Mouse (Mus musculus) retina, embryonic 14.5 days (tissue): Measurements from ENCODE around the gene Klf1.

Experiments
- DNase-seq: peaks from one replicate; pipeline ENCODE4 v3.0.0-alpha.2; 2015; ENCODE audit warnings: low spot score

The Klf1 gene

GRCm38 (mm10) chr8:84935489-84935888 is 33.8 kb downstream of the Klf1 start:
- peak; percentile 74 for DNase-seq

DNA sequence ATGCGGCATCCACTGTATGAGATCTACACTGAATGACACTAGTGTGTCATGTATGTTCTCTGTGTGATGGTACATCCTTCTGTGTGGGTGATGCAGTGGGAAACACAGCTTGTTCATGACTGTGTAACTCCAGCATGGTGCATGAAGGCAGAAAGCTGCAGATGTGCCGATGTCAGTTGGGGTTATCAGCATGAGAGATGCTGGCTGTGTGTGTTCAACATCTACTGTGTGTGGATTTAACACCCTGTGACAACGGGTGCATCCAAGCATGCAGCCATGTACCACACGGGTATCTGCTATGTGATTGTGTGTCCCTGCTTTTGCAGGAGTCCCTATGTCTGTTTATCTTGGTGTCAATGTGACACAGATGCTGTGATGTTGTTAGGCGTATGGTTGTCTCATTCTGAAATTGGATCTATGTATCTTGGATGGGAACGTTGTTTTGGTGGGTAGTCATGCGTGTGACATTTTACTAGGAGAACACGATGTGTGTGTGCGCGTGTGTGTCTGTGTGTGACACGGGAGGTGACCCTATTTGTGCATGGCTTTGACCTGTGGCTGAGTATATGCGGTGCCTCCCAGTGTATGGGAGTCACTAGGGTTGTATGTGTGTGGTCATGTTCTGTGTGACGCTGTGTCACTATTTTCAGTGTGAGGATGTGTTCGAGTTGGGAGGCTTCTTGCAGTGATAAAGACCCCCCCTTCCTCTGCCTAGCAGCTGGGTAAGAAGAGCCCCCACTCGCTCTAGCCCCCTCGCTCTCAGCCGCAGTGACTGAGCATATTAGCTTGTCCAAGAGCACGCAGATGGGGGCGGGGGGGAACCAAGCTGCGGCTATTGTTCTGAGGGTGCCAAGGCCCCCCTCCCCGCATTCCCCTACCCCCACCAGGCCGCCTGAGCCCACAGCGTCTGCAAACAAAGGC is 34.6 kb downstream of the Klf1 start:
- DNase-seq = peak; percentile 50

- DNase-seq = peak; percentile 86
Measured at GRCm38 (mm10) chr8:84936962-84937546, 35.3 kb downstream of the Klf1 start, which contains the start of gene Mast1. Gene Mast1 (minus strand): TSS chr8:84937359.

DNA sequence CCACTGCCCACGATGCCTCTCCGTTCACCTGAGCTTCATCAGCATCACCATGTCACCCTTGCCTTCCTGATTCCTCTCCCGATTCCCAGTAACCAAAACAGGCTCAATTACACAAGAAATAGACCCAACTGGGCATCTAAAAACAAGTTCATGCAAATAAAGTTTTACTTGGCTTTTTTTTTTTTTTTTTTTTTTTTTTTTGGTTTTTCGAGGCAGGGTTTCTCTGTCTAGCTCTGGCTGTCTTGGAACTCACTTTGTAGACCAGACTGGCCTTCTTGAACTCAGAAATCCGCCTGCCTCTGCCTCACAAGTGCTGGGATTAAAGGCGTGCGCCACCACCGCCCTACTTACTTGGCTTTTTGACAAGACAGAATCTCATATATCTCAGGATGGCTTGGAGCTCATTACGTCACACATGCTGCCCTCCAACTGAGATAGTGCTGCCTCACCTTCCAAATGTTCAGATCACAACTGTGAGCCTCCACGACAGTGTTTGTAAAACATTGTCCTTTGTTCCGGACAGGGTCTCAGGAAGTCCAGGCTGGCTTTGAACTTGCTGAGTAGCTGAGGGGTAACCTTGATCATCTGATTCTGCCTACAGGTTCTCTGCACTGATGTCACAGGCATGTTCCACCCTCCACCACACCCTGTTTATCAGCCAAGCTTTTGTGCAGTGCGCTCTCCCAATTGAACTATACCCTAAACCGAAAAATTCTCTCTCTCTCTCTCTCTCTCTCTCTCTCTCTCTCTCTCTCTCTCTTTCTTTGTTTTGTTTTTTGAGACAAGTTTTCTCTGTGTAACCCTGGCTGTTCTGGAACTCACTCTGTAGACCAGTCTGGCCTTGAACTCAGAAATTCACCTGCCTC is 36.1 kb downstream of the Klf1 start:
- no peak for DNase-seq

DNA sequence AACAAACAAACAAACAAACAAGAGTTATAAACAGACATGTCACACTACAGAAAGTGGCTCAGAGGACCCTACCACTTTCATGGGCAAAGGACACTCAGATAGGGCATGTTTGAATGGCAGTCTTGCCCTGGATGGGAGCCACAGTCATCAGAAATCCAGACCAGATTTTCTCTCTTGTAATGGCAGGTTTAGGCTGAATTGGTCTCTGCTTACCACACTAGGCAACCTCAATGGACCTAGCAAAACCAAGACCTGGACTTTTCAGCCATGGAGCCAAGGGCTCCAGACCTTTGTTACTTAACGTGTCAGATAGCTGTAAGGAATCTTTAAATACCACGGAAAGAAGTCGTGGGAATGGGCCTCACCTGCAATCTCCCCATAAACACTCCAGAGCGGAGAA is 42.0 kb downstream of the Klf1 start:
- DNase-seq = peak; percentile 55

DNA sequence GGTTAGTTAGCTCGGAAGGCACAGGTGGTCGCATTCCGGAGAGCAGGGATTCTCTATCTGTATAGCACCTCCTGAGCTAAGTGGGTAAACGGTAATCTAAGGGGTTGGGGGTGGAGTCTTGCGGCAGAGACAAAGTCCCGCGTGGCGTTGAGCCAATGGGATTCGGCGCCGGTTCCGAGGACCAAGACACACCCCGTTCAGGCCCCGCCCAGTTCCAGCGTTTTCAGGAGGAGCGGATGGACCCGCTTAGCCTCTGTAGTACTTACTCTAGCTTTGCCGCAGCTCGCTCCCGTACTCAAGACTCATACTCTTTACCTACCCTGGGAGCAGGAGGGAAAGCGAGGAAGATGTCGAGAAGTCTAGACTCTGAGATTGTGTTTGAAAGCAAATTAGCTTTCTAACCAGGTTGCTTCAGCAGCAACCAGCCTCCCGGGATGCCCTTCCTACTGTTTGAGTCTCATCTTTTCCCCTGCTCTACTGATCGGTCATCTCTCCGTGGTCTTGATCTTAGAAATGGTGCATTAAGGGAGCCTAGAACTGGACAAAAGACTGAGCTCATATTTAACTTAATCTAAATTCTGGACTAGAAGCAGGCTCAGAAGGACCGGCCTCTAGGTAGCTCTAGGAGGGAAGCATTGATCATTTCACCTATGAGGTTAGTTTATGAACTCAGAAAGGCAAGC is 42.9 kb downstream of the Klf1 start:
- peak; percentile 73 for DNase-seq

DNA sequence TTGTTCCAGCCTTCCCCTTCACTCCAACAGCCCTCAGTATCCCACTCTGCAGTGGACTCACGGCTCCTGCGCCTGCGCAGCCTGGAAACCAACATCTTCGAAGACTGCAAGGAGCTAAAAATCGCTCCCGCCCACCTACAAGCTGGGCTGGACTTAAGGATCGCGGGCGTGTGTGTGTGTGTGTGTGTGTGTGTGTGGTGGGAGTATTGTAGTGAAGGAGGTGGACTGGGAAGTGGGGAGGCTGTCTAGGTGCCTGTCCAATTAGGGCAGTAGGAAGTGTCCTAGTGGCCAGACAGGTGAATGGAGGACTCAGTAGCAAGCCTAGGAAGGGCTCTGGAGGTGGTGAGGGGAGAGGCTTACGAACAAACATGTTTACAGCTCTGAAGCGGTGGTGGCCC is 43.5 kb downstream of the Klf1 start:
- DNase-seq = peak; percentile 53

DNA sequence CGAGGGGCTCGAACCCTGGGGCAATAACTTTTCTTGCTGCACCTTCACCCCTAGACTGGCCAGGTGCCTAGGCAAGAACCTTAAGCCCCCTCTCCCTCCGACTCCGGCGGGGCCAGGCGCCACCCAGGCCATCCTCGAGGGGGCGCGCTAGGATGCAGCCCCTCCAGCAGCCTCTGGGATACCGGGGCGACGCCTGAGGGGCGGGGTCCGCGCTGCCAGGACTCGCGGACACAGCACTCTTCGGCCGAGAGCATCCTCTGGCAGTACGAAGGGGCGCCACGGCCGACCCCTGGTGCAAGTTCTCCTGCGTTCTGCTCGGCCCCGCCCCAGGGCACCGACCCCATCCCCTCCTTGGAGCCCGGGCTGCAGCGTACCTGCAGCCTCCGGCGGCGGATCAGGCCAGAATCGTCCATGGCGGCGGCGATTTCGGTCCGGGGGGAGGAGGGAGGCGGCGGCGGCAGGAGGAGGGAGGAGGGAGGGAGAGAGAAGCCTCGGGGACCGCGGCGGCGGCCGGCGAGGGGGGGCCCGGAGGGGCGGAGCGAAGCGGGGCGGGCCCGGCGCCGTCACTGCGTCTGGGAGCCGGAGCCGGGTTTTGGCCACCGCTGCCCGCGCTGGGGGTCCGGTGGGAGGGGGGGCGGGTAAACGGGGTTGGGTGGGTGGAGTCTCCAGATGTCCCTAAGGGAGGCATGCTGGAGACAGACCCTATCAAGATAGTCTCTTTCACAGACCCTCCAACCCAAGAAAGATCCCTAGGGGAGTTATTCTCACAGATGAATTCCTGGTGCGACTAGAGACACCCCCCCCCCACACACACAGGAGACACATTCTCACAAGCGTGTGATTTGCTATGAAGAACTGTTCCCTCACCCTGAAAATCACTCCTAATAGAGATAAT is 44.2 kb downstream of the Klf1 start:
- peak; percentile 75 for DNase-seq

DNA sequence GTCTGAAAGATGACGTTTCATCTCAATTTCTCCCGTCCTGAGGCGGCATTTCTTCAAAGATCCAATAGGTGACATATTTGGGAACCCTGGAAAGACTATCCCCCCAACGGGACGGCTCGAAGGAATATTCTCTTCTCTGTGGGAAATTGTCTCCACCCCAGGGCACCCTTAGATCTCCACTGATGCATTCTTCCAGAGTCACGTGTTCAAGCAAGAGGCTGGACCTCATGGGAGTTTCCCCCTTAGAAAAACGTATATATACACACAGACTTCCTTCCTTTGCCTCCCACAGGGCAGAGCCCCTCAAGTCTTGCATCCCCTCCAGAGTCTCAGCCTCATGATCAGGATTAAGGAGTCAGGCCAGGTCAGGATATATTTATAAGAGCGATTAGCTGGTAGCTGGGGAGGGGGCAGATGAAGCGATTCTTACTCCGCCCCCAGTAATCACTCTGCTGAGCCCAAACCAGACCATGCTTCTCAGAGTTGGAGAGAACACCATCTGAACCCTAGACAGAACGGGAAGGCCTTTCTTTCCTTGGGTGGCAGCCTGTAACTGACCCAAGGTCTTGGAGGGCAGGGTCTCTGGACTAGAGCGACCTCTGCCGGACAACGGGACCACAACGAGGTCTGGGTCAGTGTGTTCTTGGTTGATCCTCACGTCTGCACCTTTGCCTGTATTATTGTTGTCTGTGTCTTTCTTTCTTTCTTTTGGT is 45.0 kb downstream of the Klf1 start, which contains the start of gene Rtbdn:
Gene Rtbdn, plus strand, starts transcription at position 464 of the 713 bp plus-strand sequence.
- DNase-seq = peak; percentile 75

- no peak for DNase-seq
Measured at GRCm38 (mm10) chr8:84947241-84947545, 45.5 kb downstream of the Klf1 start.

- DNase-seq = no peak
Measured at GRCm38 (mm10) chr8:84949753-84950152, 48.0 kb downstream of the Klf1 start.

DNA sequence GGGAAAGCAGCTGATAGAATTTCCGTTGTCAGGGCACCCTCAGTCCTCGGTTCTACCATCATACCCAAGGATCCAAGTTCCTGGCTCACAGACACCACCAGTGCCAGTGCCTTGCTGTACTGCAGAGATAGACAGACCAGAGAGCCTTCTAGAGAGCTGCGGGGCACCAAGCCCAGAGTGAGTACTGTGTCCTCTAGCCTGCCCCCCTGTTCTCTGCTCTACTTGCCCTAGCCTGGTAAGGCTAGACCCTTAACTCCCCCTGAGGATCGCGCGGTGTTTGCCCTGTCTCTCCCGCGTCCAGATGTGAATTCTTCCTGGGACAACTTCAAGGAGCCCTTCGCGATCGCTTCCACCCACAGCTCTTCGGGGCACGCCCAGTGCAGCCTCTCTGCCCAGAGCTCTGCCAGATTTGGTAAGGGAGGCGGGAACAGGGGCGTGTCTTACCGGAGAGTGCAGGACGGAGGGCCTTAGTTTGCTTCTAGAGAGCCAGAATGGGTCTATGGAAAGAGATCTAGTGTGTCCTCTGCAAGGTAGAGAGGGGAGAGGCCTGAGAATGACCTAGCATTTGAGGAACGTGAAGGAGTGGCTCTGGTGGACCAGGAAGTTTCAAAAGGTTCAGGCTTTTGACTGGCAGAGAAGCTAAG is 51.0 kb downstream of the Klf1 start:
- no peak for DNase-seq
